ENCODE assay signal across 8 mouse cellular contexts in genomic region chr16:84702230-84703128, GRCm38 (mm10). TPM values are rescaled to one million over a fixed set of nuclear protein-coding genes. Genes with fewer than 3 reads are reported as not detected.
DNase-seq lines count a peak whose midpoint lies in the region; ATAC-seq lines count a peak whose summit lies in the region.

No protein-coding gene starts in this region.

- no peak overlapping the region for H3K27ac ChIP-seq in intestine, embryonic 14.5 days (ENCODE audit: low read depth)
- H3K27ac ChIP-seq in liver, embryonic 16.5 days (ENCODE audit: low read length): no peak overlapping the region

- peaks cover 19% of the 10 kb centered on the region; the same call in 1 of the 2 replicates for H3K27me3 ChIP-seq in intestine, embryonic 14.5 days (replicated peaks; ENCODE audit: control insufficient read depth, insufficient read depth, low read length)
- H3K27me3 ChIP-seq in liver, embryonic 16.5 days (ENCODE audit: control insufficient read depth, insufficient read depth, low read depth, low read length): peaks cover 29% of the 10 kb centered on the region

- H3K36me3 ChIP-seq in intestine, embryonic 14.5 days (ENCODE audit: control insufficient read depth, insufficient read depth, low read length): no peaks in the 10 kb centered on the region
- no peaks in the 10 kb centered on the region for H3K36me3 ChIP-seq in liver, embryonic 16.5 days (ENCODE audit: control insufficient read depth, insufficient read depth)

- ATAC-seq in CD4-positive, CD25-positive, alpha-beta regulatory T cell, adult 4 months: peak; percentile 59
- peak; percentile 45; the same call in 1 of the 2 replicates for ATAC-seq in intestine, embryonic 14.5 days (replicated peaks; ENCODE audit: low FRiP score, low TSS enrichment, low read depth)
- ATAC-seq in liver, embryonic 16.5 days (ENCODE audit: low read depth): no peak

- H3K4me3 ChIP-seq in intestine, embryonic 14.5 days (ENCODE audit: low read depth, low read length): peak overlapping the region; percentile 58
- peak overlapping the region; percentile 60 for H3K4me3 ChIP-seq in liver, embryonic 16.5 days (ENCODE audit: low read depth, low read length)

- peak; percentile 60 for DNase-seq in adrenal gland, postnatal 14 days
- peak; percentile 45 for DNase-seq in gastrocnemius, postnatal 10 days
- peak; percentile 73 for DNase-seq in intestine, embryonic 14.5 days (ENCODE audit: low spot score)
- DNase-seq in neural tube, embryonic 10.5 days (ENCODE audit: extremely low spot score, low spot score): peak; percentile 65
- DNase-seq in urinary bladder, postnatal 14 days (ENCODE audit: low spot score): peak; percentile 42
- DNase-seq in left cerebral cortex, postnatal 14 days (ENCODE audit: low spot score in 2 of 2): no peak

- no peaks in the 10 kb centered on the region for H3K4me1 ChIP-seq in intestine, embryonic 14.5 days (replicated peaks; ENCODE audit: control insufficient read depth, insufficient read depth, low read length)
- no peaks in the 10 kb centered on the region; the same call in 1 of the 2 replicates for H3K4me1 ChIP-seq in liver, embryonic 16.5 days (ENCODE audit: control insufficient read depth, low read depth, low read length)

- WGBS in intestine, embryonic 14.5 days: 13% methylated on average over 39 of the region's 39 CpGs
- WGBS in liver, embryonic 16.5 days (ENCODE audit: insufficient replicate concordance): 11% methylated on average over 39 of the region's 39 CpGs

- peak overlapping the region; percentile 96 for H3K4me2 ChIP-seq in intestine, embryonic 14.5 days (ENCODE audit: low read length)
- peak overlapping the region; percentile 68 for H3K4me2 ChIP-seq in liver, embryonic 16.5 days (ENCODE audit: low read depth, low read length)

- no peaks in the 10 kb centered on the region for H3K9me3 ChIP-seq in intestine, embryonic 14.5 days (ENCODE audit: control insufficient read depth, low read length)
- H3K9me3 ChIP-seq in liver, embryonic 16.5 days (replicated peaks; ENCODE audit: control insufficient read depth, low read length): no peaks in the 10 kb centered on the region

- H3K9ac ChIP-seq in intestine, embryonic 14.5 days (ENCODE audit: low read length): peak overlapping the region; percentile 51
- H3K9ac ChIP-seq in liver, embryonic 16.5 days (ENCODE audit: low read depth, low read length): no peak overlapping the region

- intact Hi-C loops in left cerebral cortex, postnatal 14 days (cut with DNase I): no loop called here

RNA-seq across cellular contexts. Expression of gene Mrpl39, which starts 33.1 kb away (rescaled TPM):
- polyA plus RNA-seq in CD4-positive, CD25-positive, alpha-beta regulatory T cell, adult 4 months (2017; shearing (Covaris generic)): 10 to 100 TPM; 21.2 to 27.5 TPM
- 54.9 and 56.2 TPM in 2 replicates for total RNA-seq in adrenal gland, postnatal 14 days (2021)
- 10 to 100 TPM; 22.6 TPM for total RNA-seq in gastrocnemius, postnatal 10 days (2021)
- polyA plus RNA-seq in intestine, embryonic 14.5 days (2014; fragmentation: Nextera tagmentation; extraction: Ambion mirVana): 44.7 and 45.6 TPM in 2 replicates
- polyA plus RNA-seq in liver, embryonic 16.5 days (2015; fragmentation: Nextera tagmentation; extraction: Ambion mirVana): 21.1 and 21.8 TPM in 2 replicates
- 10 to 100 TPM; 19.2 to 24.1 TPM for total RNA-seq in left cerebral cortex, postnatal 14 days (2021)

Comparison
In these comparisons a context has a peak if more than half of its experiments do, and no peak if none do; other contexts are left out.
1. DNase-seq: peak in adrenal gland, postnatal 14 days (single experiment), gastrocnemius, postnatal 10 days (single experiment), intestine, embryonic 14.5 days (single experiment), neural tube, embryonic 10.5 days (single experiment) and urinary bladder, postnatal 14 days (single experiment); none in left cerebral cortex, postnatal 14 days (0 of 2).